Mouse (Mus musculus): ENCODE data around the gene Bace1. TPM values are rescaled to one million over a fixed set of nuclear protein-coding genes. Genes with fewer than 3 reads are reported as not detected.
A peak's percentile ranks its signal among the peaks of the same experiment; 100 is the strongest.
"Not testable (repeated sequence)": the region's sequence is repeated elsewhere in the genome, so short reads cannot be mapped to it uniquely, and the experiment has no call there.

Gene Bace1
- polyA plus RNA-seq, 1 experiment from 2014 or later = 46.4 TPM

- ATAC-seq (ENCODE audit: low FRiP score) = peak; percentile 13; the same call in 1 of the 2 replicates
- H3K27ac ChIP-seq = peak overlapping the region; percentile 84
- peak overlapping the region; percentile 97 for H3K9ac ChIP-seq
- no peaks in the 10 kb centered on the region for H3K9me3 ChIP-seq
- WGBS = 16% methylated on average over 17 of the region's 17 CpGs
- H3K36me3 ChIP-seq = no peaks in the 10 kb centered on the region
- peaks cover 55% of the 10 kb centered on the region for H3K4me1 ChIP-seq (replicated peaks)
- peak overlapping the region; percentile 97 for H3K4me3 ChIP-seq
- H3K27me3 ChIP-seq = no peaks in the 10 kb centered on the region
- H3K4me2 ChIP-seq = peak overlapping the region; percentile 93
These were observed 980 bp downstream of the Bace1 start for GRCm38 (mm10) chr9:45839139-45839981.

- Histone ChIP-seq H3K27ac (no peak overlapping the region), H3K9me3 (no peaks in the 10 kb centered on the region), H3K4me3 (peak overlapping the region; percentile 97), H3K36me3 (no peaks in the 10 kb centered on the region), H3K4me1 (replicated peaks) (peaks cover 55% of the 10 kb centered on the region), H3K27me3 (no peaks in the 10 kb centered on the region), H3K9ac (peak overlapping the region; percentile 97), H3K4me2 (peak overlapping the region; percentile 93)
- WGBS = 82% methylated on average over 7 of the region's 7 CpGs
- ATAC-seq (ENCODE audit: low FRiP score) = no peak
These were observed 1.6 kb downstream of the Bace1 start for GRCm38 (mm10) chr9:45839982-45840300.

- no peak for ATAC-seq (ENCODE audit: low FRiP score)
- peak overlapping the region; percentile 97 for H3K9ac ChIP-seq
- peaks cover 55% of the 10 kb centered on the region for H3K4me1 ChIP-seq (replicated peaks)
- WGBS = 83% methylated on average over 5 of the region's 5 CpGs
- H3K4me3 ChIP-seq = peak overlapping the region; percentile 97
- H3K9me3 ChIP-seq = no peaks in the 10 kb centered on the region
- no peaks in the 10 kb centered on the region for H3K36me3 ChIP-seq
- peak overlapping the region; percentile 93 for H3K4me2 ChIP-seq
- H3K27ac ChIP-seq = no peak overlapping the region
- no peaks in the 10 kb centered on the region for H3K27me3 ChIP-seq
These were observed 2.0 kb downstream of the Bace1 start for GRCm38 (mm10) chr9:45840331-45840730.

GRCm38 (mm10) chr9:45841458-45841857 is 3.1 kb downstream of the Bace1 start:
- Histone ChIP-seq H3K9ac (no peak overlapping the region), H3K27me3 (no peaks in the 10 kb centered on the region), H3K4me2 (peak overlapping the region; percentile 93), H3K4me1 (replicated peaks) (peaks cover 58% of the 10 kb centered on the region), H3K27ac (no peak overlapping the region), H3K4me3 (no peak overlapping the region), H3K36me3 (0 out of 2 replicates have a peak, but pooled peaks cover 1% of the 10 kb centered on the region), H3K9me3 (no peaks in the 10 kb centered on the region)
- ATAC-seq (ENCODE audit: low FRiP score) = no peak
- 86% methylated on average over 6 of the region's 6 CpGs for WGBS

GRCm38 (mm10) chr9:45843007-45843406 is 4.6 kb downstream of the Bace1 start:
- Histone ChIP-seq H3K9me3 (no peaks in the 10 kb centered on the region), H3K4me1 (replicated peaks) (peaks cover 59% of the 10 kb centered on the region), H3K27ac (no peak overlapping the region), H3K36me3 (0 out of 2 replicates have a peak, but pooled peaks cover 9% of the 10 kb centered on the region), H3K27me3 (no peaks in the 10 kb centered on the region), H3K9ac (no peak overlapping the region), H3K4me3 (no peak overlapping the region), H3K4me2 (no peak overlapping the region)
- ATAC-seq (ENCODE audit: low FRiP score) = no peak
- 82% methylated on average over 5 of the region's 5 CpGs for WGBS

- H3K27ac ChIP-seq = no peak overlapping the region
- no peak overlapping the region for H3K4me3 ChIP-seq
- H3K4me2 ChIP-seq = no peak overlapping the region
- peaks cover 58% of the 10 kb centered on the region for H3K4me1 ChIP-seq (replicated peaks)
- 0 out of 2 replicates have a peak, but pooled peaks cover 9% of the 10 kb centered on the region for H3K36me3 ChIP-seq
- WGBS = 97% methylated on average over 1 of the region's 1 CpGs
- H3K9ac ChIP-seq = no peak overlapping the region
- no peak for ATAC-seq (ENCODE audit: low FRiP score)
- H3K27me3 ChIP-seq = no peaks in the 10 kb centered on the region
- no peaks in the 10 kb centered on the region for H3K9me3 ChIP-seq
These were observed 5.4 kb downstream of the Bace1 start for GRCm38 (mm10) chr9:45843780-45844179.

- Histone ChIP-seq H3K4me3 (no peak overlapping the region), H3K27ac (no peak overlapping the region; the same call in 1 of the 2 replicates), H3K4me2 (no peak overlapping the region), H3K4me1 (replicated peaks) (peaks cover 56% of the 10 kb centered on the region), H3K36me3 (0 out of 2 replicates have a peak, but pooled peaks cover 9% of the 10 kb centered on the region), H3K9ac (no peak overlapping the region), H3K27me3 (no peaks in the 10 kb centered on the region), H3K9me3 (no peaks in the 10 kb centered on the region)
- 73% methylated on average over 3 of the region's 3 CpGs for WGBS
- no peak for ATAC-seq (ENCODE audit: low FRiP score)
These were observed 7.2 kb downstream of the Bace1 start for GRCm38 (mm10) chr9:45845541-45845940.

- H3K9ac ChIP-seq; H3K27me3 ChIP-seq; H3K36me3 ChIP-seq; H3K4me2 ChIP-seq; H3K4me3 ChIP-seq; ATAC-seq (ENCODE audit: low FRiP score); H3K9me3 ChIP-seq; H3K27ac ChIP-seq: not testable (repeated sequence)
- H3K4me1 ChIP-seq (replicated peaks) = peaks cover 54% of the 10 kb centered on the region
- WGBS = 69% methylated on average over 2 of the region's 2 CpGs
These were observed 7.8 kb downstream of the Bace1 start for GRCm38 (mm10) chr9:45846176-45846575.

- peaks cover 46% of the 10 kb centered on the region for H3K4me1 ChIP-seq (replicated peaks)
- ATAC-seq (ENCODE audit: low FRiP score) = no peak
- H3K9ac ChIP-seq = no peak overlapping the region
- 0 out of 2 replicates have a peak, but pooled peaks cover 9% of the 10 kb centered on the region for H3K36me3 ChIP-seq
- no peaks in the 10 kb centered on the region for H3K27me3 ChIP-seq
- H3K27ac ChIP-seq = no peak overlapping the region
- no peak overlapping the region for H3K4me2 ChIP-seq
- H3K4me3 ChIP-seq = no peak overlapping the region
- H3K9me3 ChIP-seq = no peaks in the 10 kb centered on the region
- 89% methylated on average over 5 of the region's 5 CpGs for WGBS
These were observed 8.6 kb downstream of the Bace1 start for GRCm38 (mm10) chr9:45846891-45847460.

- Histone ChIP-seq H3K36me3 (peaks cover 27% of the 10 kb centered on the region), H3K4me1 (replicated peaks) (peaks cover 25% of the 10 kb centered on the region), H3K9ac (peak overlapping the region; percentile 43), H3K27me3 (no peaks in the 10 kb centered on the region), H3K27ac (peak overlapping the region; percentile 56), H3K4me3 (no peak overlapping the region), H3K9me3 (no peaks in the 10 kb centered on the region), H3K4me2 (no peak overlapping the region)
- no peak for ATAC-seq (ENCODE audit: low FRiP score)
- 71% methylated on average over 9 of the region's 9 CpGs for WGBS
These were observed 11.4 kb downstream of the Bace1 start for GRCm38 (mm10) chr9:45849528-45850408.

GRCm38 (mm10) chr9:45850528-45851155 is 12.3 kb downstream of the Bace1 start:
- Histone ChIP-seq H3K27me3 (no peaks in the 10 kb centered on the region), H3K9me3 (no peaks in the 10 kb centered on the region), H3K36me3 (peaks cover 35% of the 10 kb centered on the region), H3K4me2 (no peak overlapping the region), H3K9ac (peak overlapping the region; percentile 43), H3K27ac (peak overlapping the region; percentile 56), H3K4me1 (replicated peaks) (peaks cover 23% of the 10 kb centered on the region), H3K4me3 (no peak overlapping the region)
- 81% methylated on average over 8 of the region's 8 CpGs for whole genome bisulfite sequencing
- no peak for ATAC-seq (ENCODE audit: low FRiP score)

- WGBS = 77% methylated on average over 5 of the region's 5 CpGs
- H3K4me3 ChIP-seq = no peak overlapping the region
- no peak for ATAC-seq (ENCODE audit: low FRiP score)
- H3K27ac ChIP-seq = no peak overlapping the region
- no peaks in the 10 kb centered on the region for H3K27me3 ChIP-seq
- H3K9me3 ChIP-seq = no peaks in the 10 kb centered on the region
- H3K4me2 ChIP-seq = no peak overlapping the region
- H3K36me3 ChIP-seq = peaks cover 42% of the 10 kb centered on the region
- no peak overlapping the region for H3K9ac ChIP-seq
- peaks cover 22% of the 10 kb centered on the region for H3K4me1 ChIP-seq (replicated peaks)
These were observed 12.9 kb downstream of the Bace1 start for GRCm38 (mm10) chr9:45851330-45851729.
